Mouse (Mus musculus) urinary bladder, postnatal 36 days (tissue): ENCODE data around the gene Zfhx3.

Source experiments
- DNase-seq, 2 experiments: peaks; one replicate each; pipeline ENCODE4 v3.0.0; 2022; ENCODE audit warnings: low spot score in 2 of 2, mixed read lengths in 1 of 2

Gene Zfhx3

DNA sequence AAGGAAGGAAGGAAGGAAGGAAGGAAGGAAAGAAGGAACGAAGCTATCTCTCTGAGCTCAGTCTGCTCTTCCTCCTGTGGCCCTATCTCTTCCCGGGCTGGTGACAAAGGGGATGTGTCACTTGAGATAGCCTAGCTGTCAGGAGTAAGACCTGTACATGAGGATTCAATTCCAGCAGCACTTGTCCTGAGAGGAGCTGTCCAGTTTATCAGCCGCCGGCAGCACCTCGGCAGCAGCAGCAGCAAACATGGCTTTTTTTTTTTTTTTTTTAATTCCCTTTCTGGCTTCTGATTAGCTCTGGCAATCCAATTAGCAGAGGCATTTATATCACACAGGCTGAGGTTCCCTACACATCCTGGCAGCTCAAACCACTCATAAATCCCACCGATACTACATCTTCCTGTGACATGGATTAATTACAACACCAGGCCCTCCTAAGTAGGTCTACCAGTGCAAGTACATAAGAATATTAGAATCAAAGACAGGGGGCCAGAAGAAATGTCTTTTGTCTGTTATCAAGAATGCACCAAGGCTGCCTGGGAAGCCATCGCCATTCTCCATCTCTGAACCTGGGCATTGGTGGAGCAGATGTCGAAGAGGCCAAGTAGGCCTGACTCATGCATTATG, 596.6 kb downstream of the Zfhx3 start:
- DNase-seq = no peak

DNA sequence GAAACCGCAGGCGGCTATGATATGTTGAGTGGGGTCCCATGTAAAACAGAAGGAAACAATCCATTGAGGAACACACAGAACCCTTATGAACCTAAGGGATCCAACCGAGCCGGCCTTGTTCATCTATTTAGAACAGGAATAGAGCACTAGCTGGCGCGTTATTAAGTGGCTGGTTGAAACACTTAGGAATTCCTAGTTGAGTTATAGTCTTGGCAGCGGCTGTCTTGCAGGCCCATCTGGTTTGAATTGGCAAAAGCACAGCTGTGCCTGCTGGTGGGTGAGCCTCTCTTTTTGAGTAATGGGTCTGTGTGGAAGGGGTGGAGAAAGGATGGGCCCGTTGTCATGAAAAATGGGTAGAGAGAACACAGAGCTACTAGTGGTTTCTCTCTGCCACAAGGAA, 610.1 kb downstream of the Zfhx3 start:
- no peak for DNase-seq

DNA sequence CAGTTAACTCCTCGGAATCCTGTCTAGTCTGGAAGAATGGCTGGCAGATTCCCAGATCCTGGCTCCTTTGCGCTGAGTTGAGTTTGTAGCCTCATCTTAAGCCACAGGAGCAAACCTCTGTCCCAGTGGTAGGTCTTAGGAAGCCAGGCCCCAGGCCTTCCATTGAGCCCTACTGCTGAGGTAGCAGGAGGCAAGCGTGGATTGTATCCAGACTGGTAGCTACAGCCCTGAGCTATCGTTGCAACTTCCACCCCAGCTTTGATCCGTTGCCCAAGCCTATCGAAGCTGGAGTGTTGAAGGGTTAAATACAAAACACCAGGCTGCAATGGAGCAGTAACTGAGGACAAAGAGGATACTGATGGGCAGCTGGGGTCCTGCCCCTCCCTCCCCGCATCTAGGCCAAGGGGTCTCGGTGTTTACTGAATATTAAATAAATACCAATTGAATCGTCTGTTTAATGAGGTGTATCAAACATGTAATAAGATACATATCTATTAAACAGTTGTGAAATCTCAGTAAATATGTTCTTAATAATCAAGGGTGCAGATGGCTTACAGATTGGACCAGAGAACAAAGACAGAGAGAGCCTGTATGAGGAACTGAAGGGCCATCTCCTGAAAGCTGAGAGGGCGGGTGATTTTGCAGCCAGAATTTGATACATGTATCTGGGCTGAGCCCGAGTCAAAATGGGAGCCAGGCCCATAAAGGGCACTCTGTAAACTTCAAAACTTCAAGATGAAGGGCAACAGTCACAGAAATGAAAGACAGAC, 611.5 kb downstream of the Zfhx3 start:
- no peak for DNase-seq

DNA sequence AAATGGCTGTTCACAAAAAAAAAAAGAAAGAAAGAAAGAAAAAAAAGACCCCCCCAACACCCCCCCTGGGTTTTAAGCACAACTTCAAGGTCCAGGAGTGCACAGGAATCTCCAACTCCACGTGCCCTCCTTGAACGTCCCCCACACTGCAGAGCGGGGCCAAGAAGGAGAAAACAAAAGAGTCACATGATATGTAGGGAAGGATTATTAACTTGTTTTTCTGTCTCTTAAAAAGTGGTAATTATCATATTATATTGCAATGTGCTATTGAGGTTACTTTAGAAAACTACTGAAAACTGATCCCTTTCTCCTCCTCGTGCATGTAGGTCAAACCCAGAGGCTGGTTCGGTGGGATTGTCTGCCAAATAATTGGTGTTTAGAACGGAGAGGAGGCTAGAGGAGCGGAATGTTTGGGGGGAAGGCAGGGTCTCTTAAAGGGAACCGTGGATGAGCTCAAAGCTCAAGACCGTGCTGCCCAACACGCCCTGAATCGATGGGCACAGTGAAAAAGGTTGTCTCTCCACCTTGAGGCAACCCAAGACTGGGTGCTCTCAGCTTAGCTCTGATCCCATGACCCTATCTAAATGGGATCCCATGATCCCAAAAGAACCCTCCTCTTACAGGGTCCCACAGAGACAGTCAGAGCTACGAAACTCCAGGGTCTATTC, 612.3 kb downstream of the Zfhx3 start:
- DNase-seq = no peak

DNA sequence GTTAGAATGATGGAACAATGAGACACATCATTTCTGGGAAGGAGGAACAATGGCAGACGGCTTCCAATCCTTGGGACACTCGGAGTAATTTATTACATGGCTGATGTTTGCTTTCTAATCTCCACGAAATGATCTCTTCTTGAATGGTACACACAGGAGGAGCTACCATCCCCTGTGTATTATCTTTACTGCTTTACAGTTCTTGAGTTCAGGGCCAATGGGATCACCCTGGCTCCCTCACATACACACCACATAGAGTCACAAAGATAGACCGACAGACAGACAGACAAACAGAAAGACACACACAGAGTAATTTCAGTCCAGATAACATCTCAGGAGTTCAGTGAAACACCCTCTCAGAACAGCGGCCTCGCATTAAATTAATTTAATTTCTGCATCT, 621.0 kb downstream of the Zfhx3 start:
- DNase-seq = no peak

DNA sequence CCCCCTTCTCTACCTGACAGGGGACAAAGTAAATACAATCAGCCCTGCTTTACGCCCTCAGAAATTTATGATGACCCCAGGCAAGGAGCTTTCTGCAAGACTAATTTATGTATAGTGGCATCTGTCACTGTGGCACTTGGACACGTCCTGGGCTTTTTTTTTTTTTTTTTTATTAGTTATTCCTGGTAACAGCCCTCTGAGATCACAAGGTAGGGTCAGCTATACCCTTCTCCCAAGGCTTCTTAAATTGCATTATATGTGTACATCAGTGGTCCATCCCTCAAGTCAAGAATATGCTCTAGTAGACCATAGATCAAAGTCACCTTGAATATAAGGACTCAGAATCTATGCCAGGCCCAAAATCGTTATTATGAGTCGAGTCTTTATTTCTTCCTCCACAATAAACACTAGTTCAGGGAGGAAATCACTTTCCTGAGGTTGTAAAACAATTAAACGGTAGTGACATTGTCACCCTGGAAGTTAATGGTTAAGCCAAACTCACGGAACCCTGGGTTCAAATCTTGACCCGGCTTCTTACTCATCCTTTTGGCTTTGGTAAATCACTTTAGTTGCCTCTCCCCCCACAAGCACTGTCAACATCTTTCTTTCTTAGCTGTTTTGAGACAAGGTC, 621.6 kb downstream of the Zfhx3 start:
- no peak for DNase-seq

DNA sequence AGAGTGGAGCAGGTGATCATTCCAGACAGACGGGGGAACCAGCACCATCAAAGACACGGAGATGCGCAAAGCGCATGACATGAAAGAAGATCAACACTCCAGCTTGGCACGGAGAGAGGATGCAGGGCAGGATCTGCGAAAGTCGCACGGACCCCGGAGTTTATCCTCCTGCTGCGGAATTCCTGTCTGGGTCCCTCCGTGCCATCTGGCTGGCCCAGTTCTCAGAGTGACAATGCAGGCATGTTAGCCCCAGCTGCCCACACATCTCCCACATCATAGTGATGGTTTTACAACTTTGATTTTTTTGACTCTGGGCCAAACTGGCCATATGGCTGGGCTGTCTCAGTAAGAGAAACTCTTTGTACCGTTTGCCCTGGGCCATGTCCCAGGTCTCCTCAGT, 623.6 kb downstream of the Zfhx3 start:
- no peak for DNase-seq

DNA sequence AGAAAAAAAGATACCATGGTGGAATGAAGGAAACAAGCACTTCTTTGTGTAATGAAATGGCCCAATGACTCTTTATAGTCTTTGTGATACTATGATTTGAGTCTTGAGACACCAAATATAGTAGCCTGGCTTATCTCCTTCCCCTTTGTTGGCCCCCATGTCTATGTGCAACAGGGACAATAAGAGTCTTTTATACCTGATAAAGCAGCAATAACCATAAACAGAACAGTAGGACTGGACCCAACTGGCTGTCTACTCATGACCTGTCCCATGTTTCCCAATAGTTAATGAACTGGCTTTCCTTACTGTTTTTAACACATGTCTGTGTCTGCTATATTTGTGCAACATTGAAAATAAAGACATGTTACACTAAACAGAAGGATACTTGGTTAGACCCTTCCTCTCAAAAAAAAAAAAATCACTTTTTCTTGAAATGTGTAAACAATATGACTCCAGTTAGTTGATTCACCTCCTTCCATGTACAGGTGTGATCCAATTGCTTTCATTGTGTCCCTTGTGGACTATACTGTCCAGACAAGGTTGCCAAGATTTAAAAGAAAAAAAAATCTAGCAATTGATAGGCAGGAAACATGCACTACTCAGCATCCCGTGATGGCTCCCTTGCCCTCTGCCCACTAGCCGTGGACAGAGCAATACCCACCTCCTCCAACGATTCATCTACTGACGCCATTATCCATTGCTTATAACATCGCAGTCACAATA, 631.0 kb downstream of the Zfhx3 start:
- no peak for DNase-seq

DNA sequence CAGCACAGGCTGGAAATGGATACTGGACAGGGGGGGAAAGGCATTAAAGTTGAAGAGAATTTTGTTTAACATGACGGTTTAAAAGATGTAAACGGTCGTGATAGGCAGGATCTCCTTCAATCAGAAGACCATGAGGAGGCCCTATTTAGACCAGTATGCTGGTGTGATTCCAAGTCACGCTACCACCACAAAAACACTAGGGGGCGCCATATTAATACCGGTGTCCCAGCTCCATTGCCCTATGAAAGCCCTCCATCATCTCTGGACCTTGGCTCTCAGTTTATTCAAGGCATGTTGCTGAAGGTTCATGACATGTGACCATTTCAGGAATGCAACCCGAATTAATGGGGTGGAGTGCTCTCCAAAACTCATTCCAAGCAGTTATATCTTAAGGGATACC, 631.7 kb downstream of the Zfhx3 start:
- DNase-seq = peak; percentile 53 to 65

DNA sequence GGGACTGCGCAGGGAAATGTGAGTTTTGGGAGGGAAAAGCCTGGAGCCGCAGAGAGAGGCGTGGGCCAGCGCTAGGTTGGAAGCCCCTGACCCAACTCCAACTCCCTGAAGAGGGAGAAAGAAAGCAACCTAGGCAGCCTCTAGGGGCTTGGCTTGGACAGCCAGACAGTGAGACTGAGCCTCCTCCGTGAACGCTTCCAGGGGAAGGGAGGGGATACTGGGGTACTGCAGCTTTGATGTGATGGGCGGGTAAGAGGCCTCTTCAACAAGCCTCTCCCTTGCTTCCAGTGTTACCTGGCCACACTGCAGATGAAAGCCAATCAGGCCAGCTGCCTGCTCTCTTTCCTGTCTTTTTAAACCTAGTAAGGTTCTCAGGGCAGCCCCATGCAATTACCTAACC, 635.1 kb downstream of the Zfhx3 start:
- no peak for DNase-seq

DNA sequence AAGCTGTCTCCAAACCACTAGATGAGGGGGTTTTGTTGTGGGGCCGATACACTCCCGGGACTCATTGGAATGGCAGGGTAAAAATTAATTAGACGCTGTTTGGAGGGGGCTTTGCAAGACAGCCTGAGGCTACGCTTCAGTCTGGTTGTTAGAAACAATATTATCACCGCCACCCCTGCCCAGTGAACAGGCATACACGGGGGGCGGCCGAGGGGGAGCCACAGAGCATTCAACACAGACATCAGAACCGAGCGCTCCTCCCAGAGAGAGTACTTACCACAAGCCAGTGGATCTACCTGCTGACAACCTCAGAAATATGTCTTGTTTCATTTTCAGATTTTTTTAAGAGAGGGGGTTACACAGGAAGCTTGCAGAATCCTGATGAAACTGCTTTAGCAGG, 635.9 kb downstream of the Zfhx3 start:
- no peak for DNase-seq

DNA sequence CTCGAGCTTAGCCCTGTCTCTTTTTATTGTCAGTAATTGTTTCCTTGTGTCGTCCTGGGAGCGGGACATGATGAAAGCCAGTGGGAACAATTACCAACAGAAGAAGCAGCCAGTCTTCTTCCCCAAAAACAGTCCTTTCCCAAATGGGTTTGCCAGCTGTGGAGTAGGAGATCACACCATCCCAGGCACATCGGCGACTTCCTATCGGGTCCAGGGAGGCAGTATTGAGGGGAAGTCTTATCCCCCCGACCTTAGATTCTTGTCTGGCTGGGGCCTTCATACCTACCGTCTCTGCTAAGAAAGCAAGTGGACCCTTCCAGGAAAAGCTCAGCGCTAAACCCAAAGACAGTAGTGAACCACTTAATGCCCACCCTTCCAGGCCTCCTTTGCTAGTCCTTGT, 637.4 kb downstream of the Zfhx3 start:
- no peak for DNase-seq

DNA sequence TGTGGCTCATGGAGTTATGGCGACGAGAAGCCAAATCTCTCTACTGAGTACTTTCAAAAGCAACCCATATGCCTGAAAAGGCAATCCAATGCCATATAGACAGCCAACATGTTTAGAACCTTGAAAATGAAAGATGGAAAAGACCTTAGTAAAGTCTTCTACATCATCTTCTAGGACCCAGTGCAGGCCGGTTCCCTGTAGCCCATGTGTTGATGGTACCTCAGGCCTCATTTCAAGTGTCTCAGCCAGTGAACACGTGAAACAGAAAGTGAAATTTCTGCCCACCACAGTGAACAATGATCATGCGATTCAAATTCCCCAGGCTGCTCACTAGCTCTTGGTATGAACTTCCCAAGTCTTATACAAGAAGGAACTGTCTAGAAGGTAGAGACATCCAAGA, 637.9 kb downstream of the Zfhx3 start:
- no peak for DNase-seq

DNA sequence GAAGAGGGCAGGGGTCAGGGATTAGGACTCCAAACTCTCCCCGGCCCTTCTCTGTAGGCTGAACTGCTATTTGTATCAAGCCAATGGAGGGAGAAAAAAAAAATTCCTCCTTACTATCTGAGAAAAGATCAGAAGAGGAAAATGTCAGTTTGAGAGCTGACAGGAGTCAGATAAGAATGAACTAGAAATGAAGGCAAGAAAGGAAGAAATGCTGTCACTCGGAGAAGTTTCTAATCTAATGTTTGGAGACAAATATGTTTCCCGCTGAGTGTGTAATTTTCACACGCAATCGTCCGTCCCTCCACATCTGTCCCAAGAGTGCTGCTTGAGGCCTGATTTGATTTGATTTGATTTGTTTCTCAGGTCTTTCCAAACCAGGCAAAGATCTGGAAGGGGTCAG, 639.1 kb downstream of the Zfhx3 start:
- DNase-seq = no peak

DNA sequence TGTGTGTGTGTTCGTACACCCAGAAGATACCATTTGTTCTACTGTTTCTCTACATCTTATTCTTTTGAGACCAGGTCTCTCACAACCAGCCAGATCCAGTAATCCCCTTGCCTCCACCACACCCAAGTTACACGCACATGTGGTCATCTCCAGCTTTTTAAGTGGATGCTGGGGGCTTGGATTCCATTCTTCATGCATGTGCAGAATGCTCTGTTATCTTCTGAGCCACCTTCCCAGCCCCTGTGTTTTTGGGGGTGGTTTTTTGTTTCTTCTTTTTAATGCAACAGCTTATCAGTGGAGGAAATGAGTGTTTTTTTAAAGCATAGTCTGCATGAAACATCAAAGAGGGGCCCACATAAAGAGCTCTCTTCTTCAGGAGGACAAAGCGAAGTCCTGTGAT, 639.8 kb downstream of the Zfhx3 start:
- DNase-seq = no peak

DNA sequence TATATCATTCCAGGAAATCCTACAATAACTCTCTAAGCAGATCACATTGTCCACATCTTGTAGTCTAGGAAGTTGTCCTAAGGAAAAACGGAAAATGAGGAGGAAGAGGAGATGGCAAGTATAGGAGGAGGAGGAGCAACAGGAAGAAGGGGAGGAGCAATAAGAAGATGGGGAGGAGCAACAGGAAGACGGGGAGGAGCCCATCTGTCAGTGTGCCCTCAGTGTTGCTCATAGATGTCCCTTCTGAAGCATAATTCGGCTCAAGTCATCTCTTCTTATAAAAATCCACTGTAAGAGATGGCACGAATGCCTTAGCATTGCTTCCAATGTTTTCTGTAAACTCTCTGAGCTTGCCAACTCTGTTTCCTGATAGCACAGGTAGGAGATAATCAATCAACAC, 640.8 kb downstream of the Zfhx3 start:
- DNase-seq = no peak

DNA sequence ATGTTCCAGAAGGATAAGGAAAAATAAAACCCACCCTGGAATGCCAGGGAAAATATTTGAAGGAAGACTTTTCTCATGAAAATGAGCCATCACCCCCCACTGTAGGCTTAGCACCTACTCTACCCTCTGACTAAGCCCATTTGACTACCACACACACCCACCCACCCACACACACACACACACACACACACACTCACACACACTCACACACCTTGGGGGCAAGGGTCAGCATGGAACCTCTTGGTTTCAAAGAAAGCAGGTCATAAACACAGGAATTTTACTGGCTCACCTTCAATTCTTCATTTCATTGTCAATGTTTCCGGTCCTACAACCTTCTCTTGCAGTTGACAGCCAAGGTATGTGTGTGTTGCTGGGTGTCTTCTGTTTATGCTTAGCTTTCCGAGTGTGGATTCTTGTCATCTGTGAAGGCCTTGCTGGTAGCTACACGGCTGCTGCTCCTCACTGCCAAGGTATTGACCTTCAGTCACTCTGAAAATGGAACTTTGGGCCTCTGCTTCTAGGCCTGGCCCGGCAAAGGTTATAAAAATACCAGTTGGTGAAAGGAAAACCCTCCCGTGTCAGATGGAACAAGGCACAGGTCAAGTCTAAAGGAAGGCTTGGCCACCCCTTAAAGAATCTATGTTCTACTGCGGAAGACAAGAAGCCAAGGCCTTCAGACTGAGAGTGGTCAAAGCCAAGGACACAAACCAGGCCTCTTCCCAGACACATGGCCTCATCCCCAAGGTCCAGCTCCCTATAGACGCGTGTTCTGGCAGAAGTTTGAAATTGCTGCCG, 641.6 kb downstream of the Zfhx3 start:
- peak in 1 of 2 experiments; percentile 50 for DNase-seq

DNA sequence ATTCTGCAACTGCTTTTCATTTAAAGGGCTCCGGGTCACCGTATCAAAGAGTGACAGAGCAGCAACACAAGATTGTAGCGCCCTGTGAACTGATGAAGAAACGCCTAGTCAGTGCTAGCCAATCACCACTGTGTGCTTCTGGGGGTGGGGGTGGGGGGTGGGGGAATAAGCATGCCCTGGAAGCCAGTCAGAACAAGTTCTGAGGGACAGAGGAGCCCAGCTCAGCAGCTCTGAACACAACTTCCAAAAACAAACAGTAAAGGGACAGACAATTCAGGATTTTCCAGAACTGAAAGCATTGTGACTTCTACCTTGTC, 642.2 kb downstream of the Zfhx3 start:
- no peak for DNase-seq

DNA sequence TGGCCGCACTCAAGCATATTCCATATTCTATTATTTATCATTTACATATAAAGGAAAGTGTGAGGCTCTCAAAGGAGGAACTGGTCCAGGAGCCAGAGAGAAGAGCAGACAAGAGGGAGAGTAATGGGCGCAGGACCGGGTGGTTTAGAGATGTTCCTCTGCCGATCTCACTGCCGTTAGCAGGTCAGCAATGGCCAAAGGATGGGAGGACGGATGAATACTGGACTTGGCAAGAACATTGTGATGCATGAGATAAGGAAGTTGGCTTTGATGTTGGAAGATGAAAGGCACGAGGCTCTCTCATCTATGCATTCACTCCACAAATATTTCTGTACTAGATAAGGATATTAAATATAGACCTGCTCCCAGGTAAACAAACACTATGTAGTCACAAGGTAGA, 648.6 kb downstream of the Zfhx3 start:
- no peak for DNase-seq

DNA sequence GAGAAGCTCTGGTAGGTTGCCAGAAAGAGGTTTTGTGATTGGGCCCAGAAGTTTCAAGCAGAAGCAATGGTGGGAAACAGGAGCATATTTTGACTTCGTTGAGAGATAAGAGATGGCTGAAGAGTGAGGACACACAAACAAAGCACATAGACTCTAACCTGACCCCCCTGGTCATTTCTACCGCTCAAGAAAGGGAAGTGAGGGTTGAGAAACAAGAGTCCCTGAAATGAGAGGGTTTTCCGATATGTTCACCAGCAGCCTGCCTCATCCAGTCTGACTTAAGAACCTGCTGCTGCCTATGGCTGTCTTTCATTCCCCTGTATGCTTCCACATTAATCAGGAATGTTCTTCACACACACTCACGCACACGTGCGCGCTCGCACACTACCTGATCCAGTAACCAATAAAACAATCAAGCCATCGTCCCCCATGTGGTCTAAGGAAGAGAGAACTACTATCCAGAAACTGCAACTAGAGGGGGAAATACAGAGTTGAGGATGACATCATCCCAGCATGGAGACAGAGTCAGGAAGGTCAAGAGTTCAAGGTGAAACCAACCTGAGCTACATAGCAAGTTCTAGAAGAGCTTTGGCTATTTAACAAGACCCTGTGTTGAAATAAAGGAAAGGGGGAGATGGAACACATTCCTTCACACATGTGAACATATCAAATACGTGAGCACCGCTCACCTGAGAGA, 649.7 kb downstream of the Zfhx3 start:
- DNase-seq = no peak
